Mouse (Mus musculus): ENCODE data around the gene Cers3.

DNA sequence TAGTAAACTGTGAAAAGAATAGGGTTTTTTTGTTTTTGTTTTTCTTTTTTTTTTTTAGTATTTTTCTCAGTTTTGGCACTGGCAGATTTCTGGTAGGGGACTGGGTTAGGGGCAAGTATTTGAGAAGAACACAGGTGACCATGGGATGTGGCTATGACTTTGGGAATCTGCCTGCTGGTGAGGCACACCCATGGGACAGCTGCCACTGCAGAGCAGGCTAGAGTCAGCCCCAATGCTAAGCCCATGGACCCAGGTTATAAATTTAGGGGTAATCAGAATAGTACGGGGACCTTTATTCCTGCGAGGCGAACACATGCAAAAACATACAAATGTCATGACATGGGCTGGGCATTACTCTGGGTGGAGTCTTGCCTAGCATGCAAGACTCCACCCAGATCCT lies 47.7 kb downstream of the Cers3 start:
- TF ChIP-seq POLR2A (IDR thresholded peaks at IDR 0.05; ENCODE audit: control insufficient read depth, low read depth, low read length) = no peak
- TF ChIP-seq CTCF (IDR thresholded peaks at IDR 0.05; ENCODE audit: control insufficient read depth, insufficient read depth, insufficient replicate concordance, low read depth, low read length) = no peak

Measured in testis, adult 2 months (tissue).